Mouse (Mus musculus) myocyte (in vitro differentiated cells): Measurements from ENCODE around the gene Vipr1.

Experiments used
- E2F4 ChIP-seq: IDR thresholded peaks from one replicate; pipeline ENCODE4 v1.6.1; 2011; ENCODE audit warnings: mild to moderate bottlenecking, control low read depth, moderate library complexity; ENCODE audit not compliant: insufficient read depth
- MAX ChIP-seq: IDR thresholded peaks from one replicate; pipeline ENCODE4 v1.6.1; 2011; ENCODE audit warnings: low read depth, mild to moderate bottlenecking, control low read depth
- POLR2A ChIP-seq: IDR thresholded peaks from one replicate; pipeline ENCODE4 v1.6.1; 2011; ENCODE audit warnings: low read depth, mild to moderate bottlenecking, control low read depth, moderate library complexity; ENCODE audit not compliant: insufficient read length
- POLR2AphosphoS2 ChIP-seq: IDR thresholded peaks from one replicate; pipeline ENCODE4 v1.6.1; 2011; ENCODE audit warnings: low read depth, control low read depth; ENCODE audit not compliant: insufficient read length
- REST ChIP-seq: IDR thresholded peaks from one replicate; pipeline ENCODE4 v1.6.1; 2011; ENCODE audit warnings: mild to moderate bottlenecking, control low read depth, moderate library complexity; ENCODE audit not compliant: insufficient read depth, insufficient read length
- USF1 ChIP-seq: IDR thresholded peaks from one replicate; pipeline ENCODE4 v1.6.1; 2011; ENCODE audit warnings: low read depth, mild to moderate bottlenecking, control low read depth, moderate library complexity

DNA sequence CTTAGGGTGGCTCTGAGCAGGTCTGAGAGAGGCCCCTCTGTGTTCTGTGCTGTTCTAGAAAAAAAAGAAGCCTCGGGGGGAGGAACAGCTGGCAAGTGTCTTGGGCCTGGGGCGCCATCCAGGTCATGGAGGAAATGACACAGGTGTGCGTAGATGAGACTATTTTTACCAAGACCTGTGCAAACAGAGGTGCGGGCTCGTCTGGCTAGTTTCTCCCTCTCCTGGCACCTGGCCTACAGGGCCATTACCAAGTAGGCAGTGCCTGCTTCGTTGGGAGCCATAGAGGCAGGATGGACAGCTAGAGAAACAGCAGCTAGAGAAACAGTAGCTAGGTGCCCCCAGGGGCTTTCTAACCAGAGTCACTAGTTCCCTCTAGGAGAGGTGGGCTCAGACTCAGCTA lies 9.2 kb upstream of the Vipr1 start:
- TF ChIP-seq POLR2A (no peak), E2F4 (no peak), MAX (no peak), POLR2AphosphoS2 (no peak), REST (no peak), USF1 (no peak)
